Mouse (Mus musculus) thymus, adult 18-20 months (tissue): ENCODE data around the gene Scyl1.

ENCODE experiments used
- DNase-seq, 2 experiments: peaks; one replicate each; pipeline ENCODE4 v3.0.0; 2022; ENCODE audit warnings: mixed read lengths in 2 of 2

The Scyl1 gene

GRCm38 (mm10) chr19:5741641-5742240 is 29.5 kb downstream of the Scyl1 start:
- DNase-seq = no peak

- no peak for DNase-seq
Measured at GRCm38 (mm10) chr19:5740320-5741317, 30.6 kb downstream of the Scyl1 start, which contains the start of gene Ltbp3. Ltbp3 (plus strand) TSS chr19:5740904.

- no peak for DNase-seq
Measured at GRCm38 (mm10) chr19:5739446-5739845, 31.8 kb downstream of the Scyl1 start.

GRCm38 (mm10) chr19:5734325-5734724 is 36.9 kb downstream of the Scyl1 start:
- DNase-seq = no peak

GRCm38 (mm10) chr19:5731264-5731978 is 39.8 kb downstream of the Scyl1 start:
- DNase-seq = peak; percentile 75 to 83

- DNase-seq = no peak
Measured at GRCm38 (mm10) chr19:5730314-5731186, 40.7 kb downstream of the Scyl1 start.

- DNase-seq = peak; percentile 70 to 79
Measured at GRCm38 (mm10) chr19:5729444-5729815, 41.8 kb downstream of the Scyl1 start, which contains the start of gene Fam89b. Fam89b (minus strand) TSS chr19:5729653.

GRCm38 (mm10) chr19:5728631-5729443 is 42.4 kb downstream of the Scyl1 start:
- DNase-seq = peak in 1 of 2 experiments; percentile 35

GRCm38 (mm10) chr19:5727701-5728100 is 43.5 kb downstream of the Scyl1 start:
- peak; percentile 61 to 71 for DNase-seq

- no peak for DNase-seq
Measured at GRCm38 (mm10) chr19:5726961-5727578, 44.1 kb downstream of the Scyl1 start.

GRCm38 (mm10) chr19:5725767-5726515 is 45.3 kb downstream of the Scyl1 start, which contains the start of gene Ehbp1l1:
Ehbp1l1 (minus strand) TSS chr19:5726317.
- peak; percentile 55 to 67 for DNase-seq

- no peak for DNase-seq
Measured at GRCm38 (mm10) chr19:5725029-5725707, 46.1 kb downstream of the Scyl1 start.

- DNase-seq = peak in 1 of 2 experiments; percentile 40
Measured at GRCm38 (mm10) chr19:5724549-5724941, 46.7 kb downstream of the Scyl1 start.

GRCm38 (mm10) chr19:5723934-5724548 is 47.2 kb downstream of the Scyl1 start:
- DNase-seq = no peak

- DNase-seq = no peak
Measured at GRCm38 (mm10) chr19:5722848-5723425, 48.3 kb downstream of the Scyl1 start.

- DNase-seq = no peak
Measured at GRCm38 (mm10) chr19:5721233-5721632, 50.0 kb downstream of the Scyl1 start.

- no peak for DNase-seq
Measured at GRCm38 (mm10) chr19:5716955-5717354, 54.3 kb downstream of the Scyl1 start.
